ENCODE assay signal across 13 mouse cellular contexts in genomic region chr11:98449419-98449818, GRCm38 (mm10). TPM values are rescaled to one million over a fixed set of nuclear protein-coding genes. Genes with fewer than 3 reads are reported as not detected.
DNase-seq lines count a peak whose midpoint lies in the region; ATAC-seq lines count a peak whose summit lies in the region.
"Had no signal": no experiment of that assay in that cellular context is flagged by ENCODE, and none has a peak within 500 bp of the region (broad histone marks: within the 10 kb centered on the region; RNA-seq: fewer than 3 reads in every experiment).

No protein-coding gene starts in this region.

- peak; percentile 52 for DNase-seq in cerebellum, adult 9-11 months
- no peak for DNase-seq in cerebellum, postnatal 4 days (ENCODE audit: low spot score in 2 of 2)
- DNase-seq in thymus, postnatal 4 days = peak; percentile 28
- DNase-seq in thymus, postnatal 36 days = no peak
- DNase-seq in forebrain, embryonic 10.5 days (ENCODE audit: extremely low spot score, low spot score) = no peak
- DNase-seq in heart, postnatal 36 days = no peak
- no peak for DNase-seq in urinary bladder, postnatal 36 days (ENCODE audit: low spot score in 2 of 2)
- DNase-seq: right cerebral cortex, postnatal 4 days had no signal

- no peak for ATAC-seq in liver, embryonic 12.5 days

- peaks cover 88% of the 10 kb centered on the region for H3K27me3 ChIP-seq in liver, embryonic 12.5 days (replicated peaks)
- peaks cover 81% of the 10 kb centered on the region for H3K27me3 ChIP-seq in forebrain, embryonic 10.5 days (ENCODE audit: poor library complexity, severe bottlenecking)

- intact Hi-C loops in heart, postnatal 36 days (cut with DNase I) = no loop called here

- peaks cover 35% of the 10 kb centered on the region for H3K36me3 ChIP-seq in liver, embryonic 12.5 days
- no peaks in the 10 kb centered on the region for H3K36me3 ChIP-seq in forebrain, embryonic 10.5 days (replicated peaks)

- H3K4me3 ChIP-seq in liver, embryonic 12.5 days = peak overlapping the region; percentile 31
- no peak overlapping the region for H3K4me3 ChIP-seq in forebrain, embryonic 10.5 days
- H3K4me3 ChIP-seq: heart, embryonic 10.5 days; myocyte had no signal

- peak overlapping the region; percentile 45 for H3K4me2 ChIP-seq in liver, embryonic 12.5 days

- no peak overlapping the region for H3K27ac ChIP-seq in liver, embryonic 12.5 days
- no peak overlapping the region for H3K27ac ChIP-seq in forebrain, embryonic 10.5 days
- H3K27ac ChIP-seq: heart, embryonic 10.5 days had no signal

- WGBS in liver, embryonic 12.5 days (ENCODE audit: insufficient replicate concordance) = 66% methylated on average over 3 of the region's 3 CpGs
- 86% methylated on average over 3 of the region's 3 CpGs for WGBS in forebrain, embryonic 10.5 days

- H3K9me3 ChIP-seq in liver, embryonic 12.5 days (replicated peaks) = no peaks in the 10 kb centered on the region
- no peaks in the 10 kb centered on the region for H3K9me3 ChIP-seq in forebrain, embryonic 10.5 days
- H3K9me3 ChIP-seq: heart, embryonic 10.5 days had no signal

- H3K9ac ChIP-seq in liver, embryonic 12.5 days = no peak overlapping the region

- peaks cover 6% of the 10 kb centered on the region for H3K4me1 ChIP-seq in liver, embryonic 12.5 days
- H3K4me1 ChIP-seq in forebrain, embryonic 10.5 days = peaks cover 34% of the 10 kb centered on the region

RNA-seq across cellular contexts. Expression of gene Grb7, which starts 3.2 kb away (rescaled TPM):
- polyA plus RNA-seq in liver, embryonic 12.5 days (2016; fragmentation: Nextera tagmentation; extraction: Ambion mirVana) = 20.1 and 22.0 TPM in 2 replicates
- 4.1 and 5.6 TPM in 2 replicates for polyA plus RNA-seq in forebrain, embryonic 10.5 days (2016; fragmentation: Nextera tagmentation; extraction: Ambion mirVana)
- under 1 TPM; 0.14 to 0.31 TPM for total RNA-seq in heart, postnatal 36 days (2021)
- total RNA-seq: MEL had no signal
- polyA plus RNA-seq: myocyte had no signal

RNA-seq across cellular contexts. Expression of gene Mien1, which starts 10.6 kb away (rescaled TPM):
- polyA plus RNA-seq in liver, embryonic 12.5 days (2016; fragmentation: Nextera tagmentation; extraction: Ambion mirVana) = 64.8 and 67.4 TPM in 2 replicates
- polyA plus RNA-seq in forebrain, embryonic 10.5 days (2016; fragmentation: Nextera tagmentation; extraction: Ambion mirVana) = 91.2 and 94.3 TPM in 2 replicates
- 10 to 100 TPM; 53.0 to 66.2 TPM for total RNA-seq in heart, postnatal 36 days (2021)

RNA-seq across cellular contexts. Expression of gene Erbb2, which starts 37.1 kb away (rescaled TPM):
- polyA plus RNA-seq in liver, embryonic 12.5 days (2016; fragmentation: Nextera tagmentation; extraction: Ambion mirVana) = 5.5 and 5.6 TPM in 2 replicates
- 18.9 and 21.9 TPM in 2 replicates for polyA plus RNA-seq in forebrain, embryonic 10.5 days (2016; fragmentation: Nextera tagmentation; extraction: Ambion mirVana)
- 10 to 100 TPM in 1 of 2 experiments, 1 to 10 TPM in 1; 7.2 to 10.6 TPM for total RNA-seq in heart, postnatal 36 days (2021)
- total RNA-seq: megakaryocyte-erythroid progenitor cell, adult 5-6 weeks; MEL had no signal

RNA-seq across cellular contexts. Expression of gene Pgap3, which starts 49.1 kb away (rescaled TPM):
- 3.5 and 3.8 TPM in 2 replicates for polyA plus RNA-seq in liver, embryonic 12.5 days (2016; fragmentation: Nextera tagmentation; extraction: Ambion mirVana)
- 10.0 and 10.1 TPM in 2 replicates for polyA plus RNA-seq in forebrain, embryonic 10.5 days (2016; fragmentation: Nextera tagmentation; extraction: Ambion mirVana)
- 1 to 10 TPM; 8.5 to 9.2 TPM for total RNA-seq in heart, postnatal 36 days (2021)

Comparison
In these comparisons a context has a peak if more than half of its experiments do, and no peak if none do; other contexts are left out.
1. DNase-seq: peak in cerebellum, adult 9-11 months (single experiment) and thymus, postnatal 4 days (single experiment); none in cerebellum, postnatal 4 days (0 of 2), thymus, postnatal 36 days (0 of 2), forebrain, embryonic 10.5 days (single experiment), heart, postnatal 36 days (0 of 2) and urinary bladder, postnatal 36 days (0 of 2).